Mouse (Mus musculus) brain, embryonic 14.5 days (tissue): Measurements from ENCODE around the gene Stoml3.

ENCODE experiments used
- CTCF ChIP-seq: fragments of 200-500 bp; IDR thresholded peaks from 2 replicates; pipeline ENCODE4 v1.5.1; 2012; ENCODE audit warnings: inconsistent platforms, mild to moderate bottlenecking, moderate library complexity, borderline replicate concordance; ENCODE audit not compliant: insufficient read depth, insufficient read length; ENCODE audit errors: extremely low read depth
- POLR2A ChIP-seq: fragments of 200-500 bp; IDR thresholded peaks from 2 replicates; pipeline ENCODE4 v1.6.1; 2012; ENCODE audit warnings: mild to moderate bottlenecking, inconsistent platforms, borderline replicate concordance; ENCODE audit not compliant: poor library complexity, insufficient read depth, insufficient read length, severe bottlenecking; ENCODE audit errors: extremely low read depth

- TF ChIP-seq CTCF (no peak), POLR2A (no peak)
Measured at GRCm38 (mm10) chr3:53483414-53484059, 4.9 kb upstream of the Stoml3 start.
